Mouse (Mus musculus) WW6 (cell line): ENCODE results near the gene Ppt2.

Experiments
- DNase-seq: peaks from one replicate; pipeline ENCODE4 v3.0.0-alpha.2; 2013; ENCODE audit warnings: low read depth, low spot score

Ppt2 gene

DNA sequence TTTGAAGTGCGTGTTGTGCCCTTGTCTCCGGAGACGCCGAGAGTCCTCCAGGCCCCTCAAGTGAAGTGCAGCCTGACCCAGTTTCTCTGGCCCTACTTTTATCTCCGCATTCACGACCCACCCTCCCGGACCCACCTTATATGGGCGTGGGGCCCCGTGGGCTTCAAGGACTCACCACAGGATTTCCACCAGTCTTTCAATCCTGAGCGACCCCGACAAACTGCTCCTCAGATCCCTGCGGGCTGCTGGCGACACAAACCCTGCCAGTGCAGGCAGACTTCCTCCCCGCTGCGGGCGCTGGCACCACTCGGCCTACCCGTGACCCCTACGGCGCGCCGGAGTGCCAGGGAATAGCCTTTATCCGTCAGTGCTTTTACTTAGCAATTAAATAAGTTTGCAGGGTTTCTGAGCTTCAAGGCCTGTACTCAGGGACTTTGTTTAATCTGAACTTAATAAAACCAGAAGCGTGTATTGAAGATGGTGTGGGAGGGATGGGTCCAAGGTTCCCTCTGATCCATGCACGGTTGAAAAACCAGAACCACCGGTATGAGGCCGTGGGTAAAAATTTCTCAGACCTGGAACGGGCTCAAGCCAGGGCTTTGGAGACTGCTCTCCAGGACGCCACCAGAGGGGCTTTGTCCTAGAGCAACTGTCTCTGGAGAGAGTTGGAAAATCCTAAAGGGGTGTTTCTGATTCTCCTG is at the start of gene Ppt2:
TSS of gene Ppt2 (minus strand) at position 568 of the 701 bp plus-strand sequence.
- no peak for DNase-seq

DNA sequence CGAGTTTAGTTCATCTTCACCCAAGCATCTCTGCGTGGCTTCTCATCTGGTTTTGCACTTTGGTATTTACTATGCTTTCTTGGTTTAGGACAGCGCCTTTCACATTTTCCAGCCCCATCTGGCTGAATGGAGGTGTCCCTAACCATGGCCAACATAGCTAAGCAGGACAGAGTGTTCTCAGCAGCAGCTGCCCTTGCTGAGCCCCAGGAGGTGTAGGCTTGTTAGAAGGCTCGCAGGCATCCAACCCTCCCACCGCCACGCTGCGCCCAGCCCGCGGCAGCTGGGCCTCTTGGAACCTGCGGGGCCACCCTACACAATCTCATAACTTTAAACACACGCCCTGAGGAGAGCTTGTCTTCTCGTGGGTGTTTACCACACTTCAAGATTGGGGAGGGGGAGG is 48.4 kb upstream of the Ppt2 start:
- DNase-seq, result no peak

DNA sequence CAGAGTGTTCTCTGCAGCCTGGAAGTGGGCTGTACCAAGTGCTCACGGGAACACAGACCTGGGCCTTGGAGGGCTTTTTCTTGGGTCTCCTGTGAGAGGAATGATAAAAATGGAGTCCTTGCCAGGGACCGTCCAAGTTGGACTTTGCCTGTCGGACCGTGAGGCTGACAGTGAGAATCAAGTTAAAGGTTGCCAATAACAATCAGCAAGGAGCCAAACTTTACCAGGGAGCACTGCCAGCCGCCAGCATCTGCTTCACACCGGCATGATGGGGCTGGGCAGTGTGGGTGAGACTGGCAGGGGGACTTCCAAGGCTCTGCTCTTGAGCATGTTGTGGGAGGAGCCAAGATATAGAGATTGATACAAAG is 47.8 kb upstream of the Ppt2 start:
- DNase-seq, result no peak

DNA sequence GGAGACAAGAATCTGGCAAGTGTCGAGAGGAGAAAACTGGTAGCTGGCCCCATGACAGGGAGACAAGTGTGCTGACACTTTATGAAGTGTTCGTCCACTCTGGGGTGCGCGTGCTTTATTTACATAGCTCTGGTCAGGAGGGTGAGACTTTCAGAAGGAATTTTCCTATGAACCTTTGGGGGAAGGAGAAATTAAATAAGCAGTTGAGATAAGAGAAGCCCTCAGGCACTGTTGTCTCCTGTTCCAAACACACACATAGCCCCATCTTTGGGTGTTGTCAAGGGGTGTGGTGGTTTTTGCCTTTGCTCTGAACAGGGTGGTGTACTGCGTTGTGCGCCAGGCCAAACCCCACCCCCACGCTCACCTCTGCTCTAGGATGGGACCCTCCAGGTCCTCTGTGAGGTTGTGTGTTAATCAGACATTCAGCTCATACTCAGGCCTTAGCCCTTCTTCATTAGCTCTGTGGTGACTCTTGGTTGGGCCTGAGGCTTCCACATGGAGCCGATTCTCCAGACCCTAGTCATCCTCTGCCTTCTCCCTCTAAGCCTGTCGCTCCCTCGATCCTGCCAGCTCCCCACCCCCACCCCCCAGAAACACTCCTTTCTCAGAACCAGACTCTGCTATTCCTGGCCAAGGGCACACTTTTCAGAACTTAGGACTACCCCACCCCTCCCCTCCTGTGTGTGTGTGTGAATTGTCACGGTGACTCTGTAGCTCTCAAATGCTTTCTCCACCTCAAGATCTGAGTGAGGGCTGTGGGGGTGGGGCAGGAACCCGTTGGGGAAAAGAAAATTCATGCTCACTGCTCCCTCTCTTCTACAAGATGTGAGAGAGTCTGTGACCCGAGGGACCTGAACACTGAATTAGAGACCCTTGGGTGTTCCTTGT is 47.1 kb upstream of the Ppt2 start:
- DNase-seq, result no peak

DNA sequence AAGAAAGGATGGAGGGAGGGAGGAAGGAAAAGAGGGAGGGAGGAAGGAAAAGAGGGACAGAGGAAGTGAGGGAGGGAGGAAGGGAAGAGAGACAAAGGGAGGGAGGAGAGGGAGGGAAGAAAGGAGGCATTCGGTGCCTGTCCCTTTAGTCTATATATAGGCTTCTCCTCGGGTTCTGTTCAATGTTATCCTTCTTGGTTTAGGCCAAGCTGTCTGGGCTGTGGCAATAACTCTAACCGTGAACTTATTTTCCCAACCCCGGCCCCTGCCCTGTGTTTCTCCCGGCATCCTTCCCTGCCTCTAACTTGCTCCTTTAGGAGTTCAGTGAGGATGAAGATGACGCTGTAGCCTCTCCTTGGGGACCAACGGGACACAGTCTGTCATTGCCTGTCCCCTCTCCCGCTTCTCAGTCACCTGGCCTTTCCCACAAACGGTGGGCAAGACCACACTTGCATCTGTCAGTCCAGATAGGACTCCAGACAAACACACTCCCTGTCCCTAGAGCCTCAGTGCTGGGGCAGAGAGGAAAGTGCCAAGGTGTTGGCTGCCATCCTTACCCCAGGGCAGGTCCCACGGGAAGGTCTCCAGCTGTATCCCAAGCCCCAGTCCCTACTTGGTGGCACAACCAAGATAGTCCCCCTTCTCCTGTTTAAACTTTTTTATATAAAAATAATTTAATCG is 46.4 kb upstream of the Ppt2 start:
- DNase-seq, result no peak

DNA sequence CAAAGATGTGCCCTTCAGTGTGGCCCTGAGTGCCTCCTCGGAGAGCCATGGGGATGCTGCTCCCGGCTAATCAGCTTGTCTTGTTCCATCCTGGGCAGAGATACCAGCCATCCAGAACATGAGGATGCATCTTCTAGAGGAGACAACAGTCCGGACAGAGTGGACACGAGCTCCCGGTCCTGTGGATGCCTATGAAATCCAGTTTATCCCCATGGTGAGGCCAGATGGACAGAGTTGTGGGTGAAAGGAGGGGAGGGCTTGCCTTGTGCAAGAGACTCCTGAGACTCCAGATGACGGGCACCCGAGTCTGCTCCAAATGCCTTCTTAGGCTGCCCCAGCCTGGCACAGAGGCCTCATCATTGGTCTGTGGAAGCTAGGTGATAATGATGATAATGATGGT is 44.8 kb upstream of the Ppt2 start:
- DNase-seq, result no peak

DNA sequence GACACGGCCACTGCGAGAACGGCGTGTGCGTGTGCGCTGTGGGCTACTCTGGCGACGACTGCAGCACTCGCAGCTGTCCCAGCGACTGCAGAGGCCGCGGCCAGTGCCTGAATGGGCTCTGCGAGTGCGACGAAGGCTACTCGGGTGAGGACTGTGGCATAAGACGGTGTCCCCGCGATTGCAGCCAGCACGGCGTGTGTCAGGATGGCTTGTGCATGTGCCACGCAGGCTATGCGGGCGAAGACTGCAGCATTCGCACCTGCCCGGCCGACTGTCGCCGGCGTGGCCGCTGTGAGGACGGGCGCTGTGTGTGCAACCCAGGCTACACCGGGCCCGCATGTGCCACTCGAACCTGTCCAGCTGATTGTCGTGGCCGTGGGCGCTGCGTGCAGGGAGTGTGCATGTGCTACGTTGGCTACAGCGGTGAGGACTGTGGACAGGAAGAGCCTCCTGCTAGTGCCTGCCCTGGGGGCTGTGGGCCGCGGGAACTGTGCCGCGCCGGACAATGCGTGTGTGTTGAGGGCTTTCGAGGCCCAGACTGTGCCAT is 44.0 kb upstream of the Ppt2 start:
- no peak for DNase-seq

DNA sequence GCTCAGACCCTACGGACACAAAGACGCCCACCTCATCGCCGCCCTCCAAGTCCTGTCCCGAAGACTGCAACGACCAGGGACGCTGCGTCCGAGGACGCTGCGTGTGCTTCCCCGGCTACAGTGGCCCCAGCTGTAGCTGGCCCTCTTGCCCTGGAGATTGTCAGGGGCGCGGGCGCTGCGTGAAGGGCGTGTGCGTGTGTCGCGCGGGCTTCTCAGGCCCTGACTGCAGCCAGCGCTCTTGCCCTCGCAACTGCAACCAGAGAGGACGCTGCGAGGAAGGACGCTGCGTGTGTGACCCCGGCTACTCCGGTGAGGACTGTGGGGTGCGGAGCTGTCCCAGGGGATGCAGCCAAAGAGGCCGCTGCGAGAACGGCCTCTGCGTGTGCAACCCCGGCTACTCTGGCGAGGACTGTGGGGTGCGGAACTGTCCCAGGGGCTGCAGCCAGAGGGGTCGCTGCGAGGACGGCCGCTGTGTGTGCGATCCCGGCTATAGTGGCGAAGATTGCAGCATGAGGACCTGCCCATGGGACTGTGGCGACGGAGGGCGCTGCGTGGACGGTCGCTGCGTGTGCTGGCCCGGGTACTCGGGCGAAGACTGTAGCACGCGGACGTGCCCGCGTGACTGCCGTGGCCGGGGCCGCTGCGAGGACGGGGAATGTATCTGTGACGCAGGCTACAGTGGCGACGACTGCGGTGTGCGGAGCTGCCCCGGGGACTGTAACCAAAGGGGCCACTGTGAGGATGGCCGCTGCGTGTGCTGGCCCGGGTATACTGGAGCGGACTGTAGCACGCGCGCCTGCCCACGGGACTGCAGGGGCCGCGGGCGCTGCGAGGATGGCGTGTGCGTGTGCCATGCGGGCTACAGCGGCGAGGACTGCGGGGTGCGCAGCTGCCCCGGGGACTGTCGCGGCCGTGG is 43.1 kb upstream of the Ppt2 start:
- no peak for DNase-seq

DNA sequence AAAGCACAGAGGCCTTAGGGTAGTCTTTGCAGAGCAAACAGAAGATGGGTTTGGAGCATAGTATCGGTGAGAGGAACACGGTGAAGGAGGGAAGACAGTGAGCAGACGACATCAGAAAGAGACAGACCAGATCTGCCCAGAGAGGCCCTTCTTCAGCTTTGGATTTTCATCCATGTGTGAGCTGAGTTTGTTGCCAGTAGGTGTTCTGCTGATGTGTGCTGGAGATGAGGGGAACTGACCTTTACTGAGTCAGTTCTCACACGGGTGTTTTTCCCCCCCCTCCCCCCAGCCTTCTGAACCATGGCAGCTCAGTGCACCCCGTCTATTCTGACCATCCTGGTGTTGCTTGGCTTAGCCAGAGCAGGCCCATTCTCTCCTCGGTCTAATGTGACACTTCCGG is 41.9 kb upstream of the Ppt2 start, which contains the start of gene Tnxb:
TSS of gene Tnxb (plus strand) at position 301 of the 400 bp plus-strand sequence.
- no peak for DNase-seq

DNA sequence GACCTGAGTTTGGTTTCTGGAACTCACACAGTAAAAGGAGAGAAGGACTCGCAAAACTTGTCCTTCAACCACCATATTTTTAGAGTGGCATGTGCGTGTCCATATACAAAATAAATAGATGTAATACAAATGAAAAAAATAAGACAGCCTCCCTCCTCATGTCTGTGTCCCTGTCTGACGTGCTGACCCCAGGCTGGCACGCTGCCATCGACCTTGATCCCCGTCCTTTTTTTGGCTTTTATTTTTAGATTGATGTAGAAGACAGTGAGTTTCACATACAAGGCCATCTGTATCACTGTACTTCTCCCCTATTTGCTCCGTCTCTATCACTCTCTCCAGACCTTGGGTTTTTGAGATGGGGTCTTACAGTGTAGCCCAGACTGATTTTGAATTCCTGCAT is 36.2 kb upstream of the Ppt2 start:
- no peak for DNase-seq

DNA sequence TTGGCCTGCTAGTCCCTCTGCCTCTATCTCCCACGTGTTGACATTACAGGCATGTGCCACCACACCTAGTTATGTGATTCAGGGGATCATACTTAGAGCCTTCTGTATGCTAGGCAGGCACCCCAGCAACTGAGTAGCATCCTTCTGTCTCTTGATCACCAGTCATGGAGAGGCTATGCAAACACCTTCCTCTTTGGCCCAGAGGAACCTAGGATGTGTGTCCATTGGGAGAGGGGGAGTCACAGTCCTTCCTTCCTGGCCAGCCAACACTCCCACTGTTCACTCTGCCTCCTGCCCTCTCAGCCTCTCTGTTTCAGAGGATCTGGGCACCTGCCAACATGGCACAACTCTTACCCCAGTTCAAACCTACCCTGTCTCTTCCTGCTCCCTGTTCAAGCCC is 35.2 kb upstream of the Ppt2 start:
- DNase-seq, result no peak

DNA sequence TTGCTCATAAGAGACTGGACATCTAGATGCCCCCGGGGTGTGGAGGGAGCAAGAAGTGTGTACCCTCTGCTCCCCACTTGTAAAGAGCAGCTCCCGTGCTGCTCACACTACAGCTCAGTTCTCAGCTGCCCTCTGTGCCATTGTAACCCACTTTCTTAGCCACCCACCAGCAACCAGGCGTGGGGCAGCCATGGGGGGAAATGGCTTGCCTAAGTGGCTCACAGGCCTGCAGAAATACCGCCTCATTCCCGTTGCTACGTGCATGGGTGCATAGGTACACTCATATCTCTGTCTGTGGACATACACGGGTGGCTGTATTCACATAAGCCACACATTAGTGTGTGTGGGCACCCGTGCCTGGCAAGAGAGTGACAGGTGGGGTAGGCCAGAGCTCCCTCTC is 34.7 kb upstream of the Ppt2 start:
- no peak for DNase-seq

DNA sequence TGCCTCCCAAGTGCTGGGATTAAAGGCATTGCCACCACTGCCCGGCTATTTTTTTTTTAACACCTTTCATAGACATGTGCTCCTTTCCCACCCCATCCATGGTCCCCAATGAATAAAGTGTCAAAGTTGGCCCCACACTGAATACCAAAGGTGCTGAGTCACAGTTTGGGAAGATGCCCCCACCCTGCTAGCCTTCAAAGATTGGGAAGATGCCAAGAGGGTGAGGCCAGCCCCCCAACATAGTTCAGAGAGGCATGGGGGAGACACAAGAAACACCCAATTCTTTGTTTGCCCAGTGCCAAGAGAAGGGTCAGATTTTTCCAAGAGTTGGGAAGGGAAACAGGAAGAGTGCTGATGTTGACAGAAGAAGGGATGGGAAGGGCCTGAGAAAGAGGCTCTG is 34.2 kb upstream of the Ppt2 start:
- DNase-seq, result no peak

DNA sequence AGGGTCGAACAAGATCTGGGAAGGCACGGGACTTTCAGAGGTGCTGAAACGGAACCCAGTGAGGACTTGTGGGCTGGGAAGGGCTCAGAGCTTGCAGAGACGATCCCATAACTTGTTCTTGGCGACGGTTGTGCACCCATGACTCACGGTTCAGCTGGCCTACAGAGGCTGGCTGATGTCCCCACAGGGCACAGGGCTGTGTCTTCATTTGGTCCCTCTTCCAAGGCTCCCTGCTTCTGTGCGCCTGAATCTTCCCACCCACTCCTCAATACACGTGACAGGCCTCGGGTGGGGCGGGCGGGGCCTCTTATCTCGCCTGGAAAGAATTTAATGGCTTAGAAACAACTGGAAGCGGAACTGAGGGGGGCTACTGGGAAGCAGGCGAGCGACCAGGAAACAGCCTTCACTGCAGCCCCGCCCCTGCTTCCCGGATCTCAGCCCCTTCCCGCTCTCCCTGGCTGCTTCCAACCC is 32.8 kb upstream of the Ppt2 start:
- no peak for DNase-seq

DNA sequence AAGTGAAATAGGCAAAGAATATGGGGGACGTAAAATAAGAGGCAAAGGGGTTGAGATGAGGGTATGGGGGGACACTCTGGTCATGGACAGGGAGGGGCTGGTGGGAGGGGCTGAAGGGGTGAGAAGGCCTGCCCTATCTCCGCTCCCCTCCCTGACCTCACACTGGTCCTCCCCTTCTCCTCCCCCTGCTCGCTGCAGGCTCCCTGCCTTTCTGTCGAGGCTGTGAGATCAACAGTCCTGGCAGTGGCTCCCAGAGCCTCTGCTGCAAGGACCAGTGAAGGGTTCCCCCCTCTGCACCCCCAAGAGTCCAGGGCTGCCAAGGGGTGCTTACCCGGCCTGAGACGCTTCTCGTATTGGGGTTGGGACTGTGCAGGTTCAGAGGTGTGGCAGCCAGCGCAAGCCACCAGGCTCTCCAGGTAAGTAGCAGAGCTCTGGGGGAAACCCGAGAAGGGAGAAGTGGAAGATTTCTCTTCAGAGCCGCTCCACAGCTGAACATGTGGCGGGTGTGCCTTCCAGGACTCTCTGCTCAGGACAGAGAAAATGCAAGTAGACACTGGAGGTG is 32.0 kb upstream of the Ppt2 start:
- DNase-seq, result no peak

DNA sequence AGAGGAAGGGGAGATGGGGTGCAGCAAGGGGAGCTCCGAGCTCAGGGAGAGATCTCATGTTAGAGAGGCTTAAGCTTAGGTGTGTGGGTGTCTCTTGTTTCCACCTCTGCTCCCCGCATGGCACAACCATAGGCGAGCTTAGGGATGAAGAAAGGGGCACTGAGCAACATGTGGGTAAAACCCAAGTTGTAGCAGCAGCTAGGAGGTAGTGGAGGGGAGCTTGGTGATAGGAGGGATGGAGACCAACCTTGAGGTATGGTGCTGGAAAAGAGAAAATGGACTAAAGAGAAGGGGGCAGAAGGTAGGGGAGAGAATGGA is 31.5 kb upstream of the Ppt2 start:
- no peak for DNase-seq

DNA sequence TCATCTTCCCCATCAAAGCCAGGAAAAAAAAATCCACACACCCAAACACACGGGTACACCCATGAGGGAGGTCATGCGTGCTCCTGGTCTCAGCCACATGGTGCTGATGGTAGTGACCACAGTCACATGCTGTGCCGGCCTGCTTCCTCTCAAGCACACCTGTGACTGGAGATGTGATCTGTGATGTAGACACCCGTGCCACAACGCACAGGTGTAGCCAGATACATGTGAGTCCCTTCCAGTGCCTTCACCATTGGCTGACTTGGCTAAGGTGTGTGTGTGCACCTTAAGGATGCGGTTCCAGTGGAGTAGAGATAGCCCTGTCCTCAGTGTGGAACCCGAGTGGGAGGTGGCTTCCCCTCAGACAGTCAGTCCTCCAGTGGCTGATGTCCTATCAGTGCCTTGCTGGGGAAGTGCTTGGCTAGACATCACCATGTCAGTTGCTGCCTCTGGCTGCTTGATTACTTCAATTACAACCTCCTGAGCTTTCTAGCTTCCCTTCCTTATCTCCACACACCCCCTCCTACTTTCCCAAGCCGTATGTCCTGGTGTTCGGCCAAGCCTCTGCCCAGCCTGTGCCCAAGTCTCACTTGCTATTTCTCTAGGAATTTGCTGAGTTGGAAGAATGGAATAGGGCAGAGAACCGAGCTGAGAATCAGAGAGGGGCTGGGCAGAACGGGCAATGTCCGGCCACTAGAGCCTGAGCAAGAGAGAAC is 31.0 kb upstream of the Ppt2 start:
- no peak for DNase-seq

DNA sequence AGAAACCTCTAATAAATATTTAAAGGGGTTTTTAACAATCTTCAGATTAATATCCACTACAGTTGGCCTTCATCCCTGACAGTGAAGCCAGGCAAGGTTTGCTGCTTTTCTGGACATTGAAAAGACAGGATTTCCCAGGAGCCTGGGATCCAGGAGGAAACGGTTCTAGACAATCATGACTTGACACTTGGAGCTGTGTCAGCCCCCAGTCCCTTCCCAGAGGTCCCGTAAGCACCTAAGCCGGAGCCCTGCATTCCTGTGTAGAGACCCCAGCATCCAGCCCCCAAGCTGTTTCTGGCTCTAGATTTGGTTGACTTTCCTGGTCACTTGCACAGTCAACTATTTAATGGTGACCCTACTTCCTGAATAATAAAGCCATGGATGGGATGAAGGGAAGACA is 30.3 kb upstream of the Ppt2 start:
- DNase-seq, result no peak

DNA sequence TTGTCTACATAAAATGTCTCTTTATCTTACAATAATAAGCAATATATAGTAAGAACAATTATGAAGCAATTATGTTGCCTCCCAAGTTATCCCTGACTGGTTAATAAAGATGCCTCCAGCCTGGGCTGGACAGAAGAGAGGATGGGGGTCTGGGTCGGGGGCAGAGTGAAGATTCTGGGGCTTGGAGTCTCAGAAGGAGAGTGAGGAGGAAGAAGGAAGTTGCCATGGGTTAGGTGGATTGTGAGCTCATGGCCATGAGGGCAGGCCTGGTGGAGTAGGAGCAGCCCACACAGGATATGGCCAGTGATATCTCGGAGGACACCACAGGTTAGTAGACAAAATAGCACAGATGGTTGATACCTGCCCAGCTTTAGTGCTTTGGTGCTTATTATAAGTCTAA is 29.8 kb upstream of the Ppt2 start:
- DNase-seq, result no peak

DNA sequence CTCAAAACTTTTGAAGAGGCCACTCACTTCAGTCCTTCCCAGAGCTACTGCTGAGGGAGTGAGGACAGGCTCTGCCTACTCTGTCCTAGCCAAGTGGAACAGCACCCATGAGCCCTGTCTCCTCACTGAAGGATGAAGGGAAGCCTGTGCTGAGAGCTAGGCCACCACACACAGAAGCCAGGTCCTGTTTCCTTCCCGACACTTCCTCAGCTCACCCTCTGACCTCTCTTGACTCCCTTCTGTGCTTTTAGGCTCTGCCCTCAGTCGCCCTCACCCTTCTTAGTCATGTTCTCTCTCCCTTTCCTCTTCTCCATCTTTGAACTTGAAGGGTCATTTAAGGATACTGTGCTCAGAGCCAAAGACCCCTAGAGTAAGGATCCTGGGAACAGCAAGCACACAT is 29.0 kb upstream of the Ppt2 start:
- DNase-seq, result no peak
